Mouse (Mus musculus): ENCODE data around the gene Vmn1r55. TPM values are rescaled to one million over a fixed set of nuclear protein-coding genes. Genes with fewer than 3 reads are reported as not detected.

Vmn1r55 gene
- polyA plus RNA-seq, 1 experiment from 2014 or later = not detected

Small RNA genes within 50 kb of the gene (microRNA-seq; reads per million reads assigned to microRNA genes)
- gene Gm26217 = not detected

Other genes starting within 250 kb of the Vmn1r55 start
- gene Gm36210, start 243.2 kb downstream of the Vmn1r55 start, polyA plus RNA-seq (2014; fragmentation: Nextera tagmentation; extraction: Ambion mirVana) = 0.29 TPM in 1 of 2 replicates, not detected in the other
- gene Zfp628, start 234.5 kb downstream of the Vmn1r55 start, polyA plus RNA-seq (2014; fragmentation: Nextera tagmentation; extraction: Ambion mirVana) = 3.5 and 3.8 TPM in 2 replicates
- gene Nat14, start 227.6 kb downstream of the Vmn1r55 start, polyA plus RNA-seq (2014; fragmentation: Nextera tagmentation; extraction: Ambion mirVana) = 6.4 and 7.1 TPM in 2 replicates
- gene Ssc5d, start 223.9 kb downstream of the Vmn1r55 start, polyA plus RNA-seq (2014; fragmentation: Nextera tagmentation; extraction: Ambion mirVana) = 2.8 and 3.3 TPM in 2 replicates
- gene Sbk2, start 185.3 kb downstream of the Vmn1r55 start, polyA plus RNA-seq (2014; fragmentation: Nextera tagmentation; extraction: Ambion mirVana) = not detected in 2 replicates
- gene Sbk3, start 178.5 kb downstream of the Vmn1r55 start, polyA plus RNA-seq (2014; fragmentation: Nextera tagmentation; extraction: Ambion mirVana) = 0.09 TPM in 1 of 2 replicates, not detected in the other
- gene Zfp579, start 153.5 kb downstream of the Vmn1r55 start, polyA plus RNA-seq (2014; fragmentation: Nextera tagmentation; extraction: Ambion mirVana) = 41.6 and 47.8 TPM in 2 replicates
- 7.8 and 10.1 TPM in 2 replicates for gene Zfp524, start 135.3 kb downstream of the Vmn1r55 start, polyA plus RNA-seq (2014; fragmentation: Nextera tagmentation; extraction: Ambion mirVana)
- 50.2 and 50.6 TPM in 2 replicates for gene Fiz1, start 135.0 kb downstream of the Vmn1r55 start, polyA plus RNA-seq (2014; fragmentation: Nextera tagmentation; extraction: Ambion mirVana)
- 0.36 and 1.1 TPM in 2 replicates for gene Gm44973, start 134.2 kb downstream of the Vmn1r55 start, polyA plus RNA-seq (2014; fragmentation: Nextera tagmentation; extraction: Ambion mirVana)
- gene Zfp865, start 129.3 kb downstream of the Vmn1r55 start, polyA plus RNA-seq (2014; fragmentation: Nextera tagmentation; extraction: Ambion mirVana) = 5.5 and 5.6 TPM in 2 replicates
- 6.4 and 8.3 TPM in 2 replicates for gene Ccdc106, start 129.1 kb downstream of the Vmn1r55 start, polyA plus RNA-seq (2014; fragmentation: Nextera tagmentation; extraction: Ambion mirVana)
- gene 4632433K11Rik, start 115.6 kb downstream of the Vmn1r55 start, polyA plus RNA-seq (2014; fragmentation: Nextera tagmentation; extraction: Ambion mirVana) = 0.50 TPM in 1 of 2 replicates, not detected in the other
- 2.7 and 3.2 TPM in 2 replicates for gene Zfp784, start 111.2 kb downstream of the Vmn1r55 start, polyA plus RNA-seq (2014; fragmentation: Nextera tagmentation; extraction: Ambion mirVana)
- gene Zfp580, start 98.1 kb downstream of the Vmn1r55 start, polyA plus RNA-seq (2014; fragmentation: Nextera tagmentation; extraction: Ambion mirVana) = 42.3 and 48.9 TPM in 2 replicates
- 167 and 186 TPM in 2 replicates for gene U2af2, start 87.5 kb downstream of the Vmn1r55 start, polyA plus RNA-seq (2014; fragmentation: Nextera tagmentation; extraction: Ambion mirVana)
- gene Epn1, start 69.4 kb downstream of the Vmn1r55 start, polyA plus RNA-seq (2014; fragmentation: Nextera tagmentation; extraction: Ambion mirVana) = 64.8 and 67.4 TPM in 2 replicates
- gene Rfpl4, start 32.7 kb downstream of the Vmn1r55 start, polyA plus RNA-seq (2014; fragmentation: Nextera tagmentation; extraction: Ambion mirVana) = not detected in 2 replicates
- gene Rasl2-9, start 23.7 kb downstream of the Vmn1r55 start, polyA plus RNA-seq (2014; fragmentation: Nextera tagmentation; extraction: Ambion mirVana) = not detected in 2 replicates
- gene Vmn1r56, start 47.1 kb upstream of the Vmn1r55 start, polyA plus RNA-seq (2014; fragmentation: Nextera tagmentation; extraction: Ambion mirVana) = not detected in 2 replicates
- gene Vmn1r57, start 68.8 kb upstream of the Vmn1r55 start, polyA plus RNA-seq (2014; fragmentation: Nextera tagmentation; extraction: Ambion mirVana) = not detected in 2 replicates
- not detected in 2 replicates for gene Gm5065, start 200.9 kb upstream of the Vmn1r55 start, polyA plus RNA-seq (2014; fragmentation: Nextera tagmentation; extraction: Ambion mirVana)
- gene Nlrp2, start 201.4 kb upstream of the Vmn1r55 start, polyA plus RNA-seq (2014; fragmentation: Nextera tagmentation; extraction: Ambion mirVana) = not detected in 2 replicates